Mouse (Mus musculus) hindbrain, embryonic 11.5 days (tissue): ENCODE data around the gene Prkaca. TPM values are rescaled to one million over a fixed set of nuclear protein-coding genes. Genes with fewer than 3 reads are reported as not detected.

Experiments used
- ATAC-seq: fragments of 200-750 bp; cut with Nextera tagmentation; 2 replicates; pipeline ENCODE4 v1.8.0; 2017; ENCODE audit warnings: mild to moderate bottlenecking, moderate TSS enrichment, moderate library complexity; ENCODE audit not compliant: low FRiP score
- DNase-seq: peaks from one replicate; pipeline ENCODE4 v3.0.0-alpha.2; 2015; ENCODE audit warnings: low spot score
- H3K27ac ChIP-seq: fragments of 300-500 bp; sonication (generic); 2 replicates; pipeline ENCODE4 v1.5.1; 2014; ENCODE audit warnings: mild to moderate bottlenecking, low read depth, low read length
- H3K27me3 ChIP-seq: fragments of 300-500 bp; sonication (generic); 2 replicates; pipeline ENCODE4 v1.6.1; 2014; ENCODE audit warnings: mild to moderate bottlenecking, low read length, moderate library complexity, mixed read lengths; ENCODE audit not compliant: control insufficient read depth, insufficient read depth
- H3K36me3 ChIP-seq: fragments of 300-500 bp; sonication (generic); 2 replicates; pipeline ENCODE4 v1.6.1; 2014; ENCODE audit warnings: mild to moderate bottlenecking, low read length, moderate library complexity, mixed read lengths; ENCODE audit not compliant: control insufficient read depth, insufficient read depth
- H3K4me1 ChIP-seq: fragments of 300-500 bp; sonication (generic); replicated peaks from 2 replicates; pipeline ENCODE4 v1.6.1; 2014; ENCODE audit warnings: low read length, mixed read lengths; ENCODE audit not compliant: control insufficient read depth, insufficient read depth
- H3K4me2 ChIP-seq: fragments of 300-500 bp; sonication (generic); replicated peaks from 2 replicates; pipeline ENCODE4 v1.6.1; 2014; ENCODE audit warnings: mild to moderate bottlenecking, low read depth, low read length
- H3K4me3 ChIP-seq: fragments of 300-500 bp; sonication (generic); 2 replicates; pipeline ENCODE4 v1.5.1; 2014; ENCODE audit warnings: low read depth, low read length
- H3K9ac ChIP-seq: fragments of 300-500 bp; sonication (generic); 2 replicates; pipeline ENCODE4 v1.6.1; 2014; ENCODE audit warnings: low read depth, low read length
- H3K9me3 ChIP-seq: fragments of 300-500 bp; sonication (generic); 2 replicates; pipeline ENCODE4 v1.6.1; 2016; ENCODE audit warnings: low read length; ENCODE audit not compliant: control insufficient read depth
- WGBS: fragments of 180-500 bp; shearing (Covaris S2); extraction: QIAGEN DNeasy Blood & Tissue Kit; methylation state at CpG from one replicate; pipeline ENCODE4 v1.1.7; 2014; 5-methylcytosine and 5-hydroxymethylcytosine counted together
- polyA plus RNA-seq: library from polyadenylated mRNA; unstranded; fragments of >200 nt; fragmentation: Nextera tagmentation; extraction: Ambion mirVana; gene quantifications from 2 replicates; pipeline ENCODE4 v1.2.1, GENCODE M21; 2014

The Prkaca gene
- polyA plus RNA-seq, 1 experiment from 2014 or later: 139 TPM

GRCm38 (mm10) chr8:83967701-83968100 lies 5.1 kb upstream of the Prkaca start:
- Histone ChIP-seq H3K9ac (no peak overlapping the region), H3K36me3 (0 out of 2 replicates have a peak, but pooled peaks cover 2% of the 10 kb centered on the region), H3K4me2 (no peak overlapping the region), H3K4me1 (no peaks in the 10 kb centered on the region), H3K27me3 (no peaks in the 10 kb centered on the region), H3K4me3 (no peak overlapping the region), H3K27ac (no peak overlapping the region), H3K9me3 (no peaks in the 10 kb centered on the region)
- DNase-seq (no peak), ATAC-seq (no peak)
- 94% methylated on average over 7 of the region's 7 CpGs for WGBS

DNA sequence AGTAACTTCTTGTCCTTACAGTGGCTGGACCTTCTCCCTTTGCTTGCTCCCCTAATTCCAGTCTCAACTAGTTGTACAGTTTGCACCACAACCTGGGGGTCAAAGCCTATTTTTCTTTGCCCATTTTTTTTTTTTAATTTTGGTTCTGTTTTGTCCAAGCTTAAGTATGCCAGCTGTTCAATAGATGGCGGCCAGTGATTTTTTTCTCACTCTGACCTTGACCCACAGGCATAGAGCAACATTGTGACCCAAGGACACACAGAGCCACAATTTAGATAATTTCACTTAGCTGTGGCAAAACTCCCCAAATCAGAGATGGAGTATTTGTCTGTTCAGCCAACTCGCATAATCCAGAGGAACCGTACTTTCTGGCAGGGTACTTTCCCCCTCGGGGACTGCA lies 1.7 kb upstream of the Prkaca start:
- H3K9me3 ChIP-seq: no peaks in the 10 kb centered on the region
- 94% methylated on average over 4 of the region's 4 CpGs for WGBS
- ATAC-seq: no peak
- no peak overlapping the region for H3K4me2 ChIP-seq
- H3K4me3 ChIP-seq: no peak overlapping the region
- 0 out of 2 replicates have a peak, but pooled peaks cover 2% of the 10 kb centered on the region for H3K36me3 ChIP-seq
- H3K27me3 ChIP-seq: no peaks in the 10 kb centered on the region
- H3K9ac ChIP-seq: no peak overlapping the region
- H3K4me1 ChIP-seq: peaks cover 4% of the 10 kb centered on the region; the same call in 1 of the 2 replicates
- no peak for DNase-seq
- no peak overlapping the region for H3K27ac ChIP-seq

DNA sequence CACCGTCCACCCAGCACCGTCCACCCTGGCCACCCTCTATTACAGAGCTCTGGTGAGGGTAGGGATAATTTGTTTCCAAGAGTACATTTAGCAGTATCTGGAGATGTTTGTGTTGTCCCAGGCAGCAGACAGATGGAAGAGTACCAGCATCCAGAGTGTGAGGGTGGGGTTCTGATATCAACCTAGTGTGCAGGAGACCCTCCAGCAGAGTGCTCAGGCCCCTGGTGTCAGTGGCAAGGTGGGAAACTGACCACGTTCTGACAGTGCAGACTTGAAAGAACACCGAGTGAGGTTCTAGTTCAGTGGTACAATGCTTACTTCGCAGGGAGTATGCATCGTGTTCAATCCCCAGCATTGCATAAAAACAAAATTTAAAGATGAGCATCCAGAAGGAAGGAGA lies 1.1 kb upstream of the Prkaca start:
- Histone ChIP-seq H3K27ac (peak overlapping the region; percentile 90; the same call in 1 of the 2 replicates), H3K4me3 (peak overlapping the region; percentile 92; the same call in 1 of the 2 replicates), H3K9me3 (no peaks in the 10 kb centered on the region), H3K36me3 (0 out of 2 replicates have a peak, but pooled peaks cover 2% of the 10 kb centered on the region), H3K4me1 (peaks cover 4% of the 10 kb centered on the region; the same call in 1 of the 2 replicates), H3K4me2 (peak overlapping the region; percentile 85), H3K9ac (peak overlapping the region; percentile 72; the same call in 1 of the 2 replicates), H3K27me3 (no peaks in the 10 kb centered on the region)
- no peak for DNase-seq
- WGBS: 69% methylated on average over 6 of the region's 6 CpGs
- ATAC-seq: no peak

- DNase-seq (no peak), ATAC-seq (no peak)
- H3K27ac ChIP-seq: peak overlapping the region; percentile 78
- peaks cover 4% of the 10 kb centered on the region; the same call in 1 of the 2 replicates for H3K4me1 ChIP-seq
- H3K9ac ChIP-seq: peak overlapping the region; percentile 92
- H3K27me3 ChIP-seq: no peaks in the 10 kb centered on the region
- H3K36me3 ChIP-seq: 0 out of 2 replicates have a peak, but pooled peaks cover 2% of the 10 kb centered on the region
- H3K9me3 ChIP-seq: no peaks in the 10 kb centered on the region
- H3K4me3 ChIP-seq: peak overlapping the region; percentile 92
- WGBS: 6% methylated on average over 35 of the region's 37 CpGs
- H3K4me2 ChIP-seq: peak overlapping the region; percentile 91
These were observed 603 bp downstream of the Prkaca start for GRCm38 (mm10) chr8:83973161-83974031.

DNA sequence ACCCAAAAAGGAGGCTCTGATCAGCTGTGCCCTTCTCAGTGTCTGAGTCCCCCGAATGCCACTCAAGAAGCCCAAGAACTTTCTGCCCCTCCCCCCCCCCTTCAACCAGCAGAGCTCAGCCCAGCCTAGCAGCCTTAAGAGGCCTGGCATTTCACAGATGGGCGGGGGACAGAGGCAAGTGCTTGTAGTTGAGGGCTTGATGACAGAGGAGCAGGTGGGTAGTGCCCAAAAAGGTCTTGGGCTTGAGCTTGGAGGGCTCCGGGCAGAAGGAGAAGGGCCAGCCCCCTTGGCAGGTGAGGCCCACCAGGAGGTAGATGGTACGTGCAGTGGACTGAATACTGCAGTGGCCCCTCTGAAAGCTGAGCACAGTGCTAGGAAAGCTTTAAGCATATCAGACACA lies 1.7 kb downstream of the Prkaca start:
- Histone ChIP-seq H3K4me2 (0 out of 2 replicates have a peak overlapping the region, but pooled peaks have one; percentile 14), H3K9ac (no peak overlapping the region), H3K36me3 (no peaks in the 10 kb centered on the region), H3K4me3 (no peak overlapping the region), H3K9me3 (no peaks in the 10 kb centered on the region), H3K4me1 (peaks cover 4% of the 10 kb centered on the region; the same call in 1 of the 2 replicates), H3K27me3 (no peaks in the 10 kb centered on the region), H3K27ac (no peak overlapping the region)
- 89% methylated on average over 4 of the region's 4 CpGs for WGBS
- ATAC-seq: no peak
- DNase-seq: no peak

DNA sequence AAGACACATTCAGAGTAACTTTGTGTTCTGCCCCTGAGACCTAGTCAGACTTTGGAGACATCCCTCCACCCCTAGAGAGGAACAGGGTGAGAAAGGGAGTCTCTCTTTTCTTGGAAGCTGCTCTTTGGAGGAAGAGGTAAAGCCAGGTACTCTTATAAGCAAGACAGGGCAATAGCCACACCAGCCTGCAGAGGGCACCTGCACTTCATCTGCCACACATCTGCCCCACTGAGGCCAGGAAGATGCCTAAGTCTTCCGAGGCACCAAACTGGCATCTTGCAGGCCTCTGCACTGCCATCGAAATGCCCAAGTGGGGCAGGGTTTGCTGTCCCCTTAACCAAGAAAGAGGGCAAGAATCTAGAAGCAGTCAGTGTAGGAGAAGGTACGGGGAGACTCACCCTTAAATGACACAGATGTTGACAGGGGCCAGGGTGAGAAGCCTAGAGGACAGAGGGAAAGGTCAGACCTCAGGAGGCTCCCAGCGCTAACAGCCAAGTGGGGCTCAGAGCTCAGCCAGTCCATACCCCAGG lies 3.4 kb downstream of the Prkaca start:
- Histone ChIP-seq H3K27ac (no peak overlapping the region), H3K4me2 (no peak overlapping the region), H3K27me3 (no peaks in the 10 kb centered on the region), H3K4me3 (no peak overlapping the region), H3K4me1 (peaks cover 4% of the 10 kb centered on the region; the same call in 1 of the 2 replicates), H3K9me3 (no peaks in the 10 kb centered on the region), H3K9ac (no peak overlapping the region), H3K36me3 (0 out of 2 replicates have a peak, but pooled peaks cover 3% of the 10 kb centered on the region)
- 80% methylated on average over 4 of the region's 4 CpGs for WGBS
- DNase-seq (no peak), ATAC-seq (no peak)

- WGBS: 91% methylated on average over 5 of the region's 5 CpGs
These were observed 4.1 kb downstream of the Prkaca start for GRCm38 (mm10) chr8:83976779-83977350.

GRCm38 (mm10) chr8:83977646-83978045 lies 4.9 kb downstream of the Prkaca start:
- Histone ChIP-seq H3K9me3 (no peaks in the 10 kb centered on the region), H3K27me3 (no peaks in the 10 kb centered on the region), H3K27ac (no peak overlapping the region), H3K9ac (no peak overlapping the region), H3K4me3 (no peak overlapping the region), H3K36me3 (0 out of 2 replicates have a peak, but pooled peaks cover 3% of the 10 kb centered on the region), H3K4me2 (no peak overlapping the region), H3K4me1 (peaks cover 4% of the 10 kb centered on the region; the same call in 1 of the 2 replicates)
- DNase-seq (no peak), ATAC-seq (no peak)
- 78% methylated on average over 6 of the region's 6 CpGs for WGBS

More at GRCm38 (mm10) chr8:83976779-83977350, 4.1 kb downstream of the Prkaca start:
- Histone ChIP-seq H3K27ac (no peak overlapping the region), H3K9ac (no peak overlapping the region), H3K4me2 (no peak overlapping the region; the same call in 1 of the 2 replicates), H3K9me3 (no peaks in the 10 kb centered on the region), H3K27me3 (no peaks in the 10 kb centered on the region), H3K36me3 (0 out of 2 replicates have a peak, but pooled peaks cover 3% of the 10 kb centered on the region), H3K4me3 (no peak overlapping the region), H3K4me1 (peaks cover 4% of the 10 kb centered on the region; the same call in 1 of the 2 replicates)
- ATAC-seq (no peak), DNase-seq (no peak)
